Mouse (Mus musculus) ES-Bruce4 (cell line): ENCODE results near the gene Arhgap15.

ENCODE experiments used
- CTCF ChIP-seq: IDR thresholded peaks from one replicate; pipeline ENCODE4 v1.8.1; 2011; ENCODE audit warnings: low read depth, low read length
- EP300 ChIP-seq: IDR thresholded peaks from 2 replicates; pipeline ENCODE4 v1.6.1; 2011; ENCODE audit warnings: low read depth, low read length; ENCODE audit not compliant: insufficient read depth
- POLR2A ChIP-seq: IDR thresholded peaks from one replicate; pipeline ENCODE4 v1.8.1; 2011; ENCODE audit warnings: low read length; ENCODE audit not compliant: insufficient read depth

DNA sequence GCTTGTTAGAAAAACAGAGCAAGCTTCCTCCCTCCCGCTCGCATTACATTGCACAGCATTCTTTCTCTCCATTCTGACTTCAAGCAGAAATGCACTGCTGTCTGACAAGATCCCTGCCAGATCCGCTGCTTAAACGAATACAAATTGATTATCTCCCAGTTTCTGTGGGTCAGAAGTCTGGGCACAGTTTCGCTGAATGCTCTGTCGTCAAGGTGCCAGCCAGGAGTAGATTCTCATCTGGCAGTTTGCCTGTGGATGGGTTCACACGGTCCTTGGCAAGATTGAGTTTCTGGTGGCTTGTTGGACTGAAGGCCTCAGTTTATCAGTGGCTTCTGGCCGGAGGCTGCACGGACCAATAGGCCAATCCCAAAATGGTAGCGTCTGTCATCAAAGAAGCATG is 435.9 kb downstream of the Arhgap15 start:
- TF ChIP-seq EP300: no peak
- TF ChIP-seq POLR2A: no peak
- no peak for TF ChIP-seq CTCF
